Mouse (Mus musculus) forebrain, embryonic 12.5 days (tissue): Measurements from ENCODE around the gene Tor1aip1. TPM values are rescaled to one million over a fixed set of nuclear protein-coding genes. Genes with fewer than 3 reads are reported as not detected.

Source experiments
- ATAC-seq: fragments of 200-750 bp; cut with Nextera tagmentation; 2 replicates; pipeline ENCODE4 v1.8.0; 2017; ENCODE audit warnings: moderate TSS enrichment; ENCODE audit not compliant: low FRiP score
- H3K27ac ChIP-seq: fragments of 300-500 bp; sonication (generic); 2 replicates; pipeline ENCODE4 v1.5.1; 2016; ENCODE audit warnings: mild to moderate bottlenecking
- H3K27me3 ChIP-seq: fragments of 300-500 bp; sonication (generic); 2 replicates; pipeline ENCODE4 v1.6.1; 2016; ENCODE audit warnings: mild to moderate bottlenecking
- H3K36me3 ChIP-seq: fragments of 300-500 bp; sonication (generic); replicated peaks from 2 replicates; pipeline ENCODE4 v1.6.1; 2016; ENCODE audit warnings: mild to moderate bottlenecking
- H3K4me1 ChIP-seq: fragments of 300-500 bp; sonication (generic); 2 replicates; pipeline ENCODE4 v1.6.1; 2016
- H3K4me2 ChIP-seq: fragments of 300-500 bp; sonication (generic); 2 replicates; pipeline ENCODE4 v1.6.1; 2016; ENCODE audit warnings: mild to moderate bottlenecking, moderate library complexity
- H3K4me3 ChIP-seq: fragments of 300-500 bp; sonication (generic); replicated peaks from 2 replicates; pipeline ENCODE4 v1.5.1; 2016; ENCODE audit warnings: mild to moderate bottlenecking
- H3K9ac ChIP-seq: fragments of 300-500 bp; sonication (generic); 2 replicates; pipeline ENCODE4 v1.6.1; 2016; ENCODE audit warnings: mild to moderate bottlenecking
- H3K9me3 ChIP-seq: fragments of 300-500 bp; sonication (generic); 2 replicates; pipeline ENCODE4 v1.6.1; 2016
- whole genome bisulfite sequencing: fragments of 180-500 bp; shearing (Covaris S2); methylation state at CpG from one replicate; pipeline ENCODE4 v1.1.7; 2016; 5-methylcytosine and 5-hydroxymethylcytosine counted together
- polyA plus RNA-seq: library from polyadenylated mRNA; unstranded; fragments of >200 nt; fragmentation: Nextera tagmentation; extraction: Ambion mirVana; gene quantifications from 2 replicates; pipeline ENCODE4 v1.2.1, GENCODE M21; 2016

The Tor1aip1 gene
- polyA plus RNA-seq, 1 experiment from 2014 or later, result 40.6 TPM

GRCm38 (mm10) chr1:156024831-156025503 is 11.3 kb downstream of the Tor1aip1 start:
- Histone ChIP-seq H3K4me3 (no peak overlapping the region), H3K9ac (no peak overlapping the region), H3K27ac (no peak overlapping the region), H3K4me1 (no peaks in the 10 kb centered on the region), H3K36me3 (peaks cover 46% of the 10 kb centered on the region), H3K27me3 (no peaks in the 10 kb centered on the region), H3K4me2 (no peak overlapping the region), H3K9me3 (no peaks in the 10 kb centered on the region)
- no peak for ATAC-seq
- 83% methylated on average over 8 of the region's 8 CpGs for WGBS

GRCm38 (mm10) chr1:156020402-156020801 is 15.9 kb downstream of the Tor1aip1 start:
- H3K4me1 ChIP-seq, result no peaks in the 10 kb centered on the region
- peaks cover 53% of the 10 kb centered on the region for H3K36me3 ChIP-seq
- 91% methylated on average over 1 of the region's 1 CpGs for WGBS

GRCm38 (mm10) chr1:156019800-156020199 is 16.5 kb downstream of the Tor1aip1 start:
- no peak overlapping the region for H3K4me3 ChIP-seq
- H3K4me2 ChIP-seq, result no peak overlapping the region
- peaks cover 54% of the 10 kb centered on the region for H3K36me3 ChIP-seq
- WGBS, result 89% methylated on average over 1 of the region's 1 CpGs
- no peaks in the 10 kb centered on the region for H3K27me3 ChIP-seq
- H3K9me3 ChIP-seq, result no peaks in the 10 kb centered on the region
- no peak overlapping the region for H3K9ac ChIP-seq
- no peak for ATAC-seq
- H3K4me1 ChIP-seq, result no peaks in the 10 kb centered on the region
- H3K27ac ChIP-seq, result no peak overlapping the region

More at GRCm38 (mm10) chr1:156020402-156020801, 15.9 kb downstream of the Tor1aip1 start:
- no peaks in the 10 kb centered on the region for H3K27me3 ChIP-seq
- no peak overlapping the region for H3K4me2 ChIP-seq
- no peak overlapping the region for H3K9ac ChIP-seq
- no peak for ATAC-seq
- no peaks in the 10 kb centered on the region for H3K9me3 ChIP-seq
- H3K27ac ChIP-seq, result no peak overlapping the region
- no peak overlapping the region for H3K4me3 ChIP-seq

- Histone ChIP-seq H3K4me2 (no peak overlapping the region), H3K27me3 (no peaks in the 10 kb centered on the region), H3K36me3 (peaks cover 51% of the 10 kb centered on the region), H3K9me3 (no peaks in the 10 kb centered on the region), H3K4me3 (no peak overlapping the region), H3K27ac (no peak overlapping the region), H3K4me1 (no peaks in the 10 kb centered on the region), H3K9ac (no peak overlapping the region)
- 88% methylated on average over 1 of the region's 1 CpGs for WGBS
- no peak for ATAC-seq
Measured at GRCm38 (mm10) chr1:156009003-156009402, 27.3 kb downstream of the Tor1aip1 start.

GRCm38 (mm10) chr1:156005906-156006305 is 30.4 kb downstream of the Tor1aip1 start:
- H3K9me3 ChIP-seq, result no peaks in the 10 kb centered on the region
- H3K9ac ChIP-seq, result no peak overlapping the region
- no peaks in the 10 kb centered on the region for H3K4me1 ChIP-seq
- no peak for ATAC-seq
- no peak overlapping the region for H3K4me3 ChIP-seq
- no peak overlapping the region for H3K27ac ChIP-seq
- no peak overlapping the region for H3K4me2 ChIP-seq
- H3K36me3 ChIP-seq, result peaks cover 41% of the 10 kb centered on the region
- 91% methylated on average over 11 of the region's 11 CpGs for WGBS
- H3K27me3 ChIP-seq, result no peaks in the 10 kb centered on the region

GRCm38 (mm10) chr1:156003201-156003935 is 32.9 kb downstream of the Tor1aip1 start:
- Histone ChIP-seq H3K9me3 (no peaks in the 10 kb centered on the region), H3K9ac (no peak overlapping the region), H3K36me3 (peaks cover 36% of the 10 kb centered on the region), H3K4me1 (no peaks in the 10 kb centered on the region), H3K4me2 (no peak overlapping the region), H3K4me3 (no peak overlapping the region), H3K27me3 (no peaks in the 10 kb centered on the region), H3K27ac (no peak overlapping the region)
- no peak for ATAC-seq
- 91% methylated on average over 7 of the region's 7 CpGs for WGBS

GRCm38 (mm10) chr1:156002366-156002765 is 33.9 kb downstream of the Tor1aip1 start:
- peaks cover 30% of the 10 kb centered on the region for H3K36me3 ChIP-seq

GRCm38 (mm10) chr1:155995612-155996011 is 40.7 kb downstream of the Tor1aip1 start:
- Histone ChIP-seq H3K27ac (no peak overlapping the region), H3K4me3 (no peak overlapping the region), H3K9me3 (no peaks in the 10 kb centered on the region), H3K9ac (no peak overlapping the region), H3K4me1 (no peaks in the 10 kb centered on the region), H3K27me3 (no peaks in the 10 kb centered on the region), H3K36me3 (no peaks in the 10 kb centered on the region), H3K4me2 (no peak overlapping the region)
- WGBS, result 95% methylated on average over 2 of the region's 2 CpGs
- no peak for ATAC-seq

More at GRCm38 (mm10) chr1:156002366-156002765, 33.9 kb downstream of the Tor1aip1 start:
- no peak overlapping the region for H3K27ac ChIP-seq
- H3K4me1 ChIP-seq, result no peaks in the 10 kb centered on the region
- no peak overlapping the region for H3K4me3 ChIP-seq
- no peak overlapping the region for H3K4me2 ChIP-seq
- H3K9ac ChIP-seq, result no peak overlapping the region
- H3K27me3 ChIP-seq, result no peaks in the 10 kb centered on the region
- 91% methylated on average over 8 of the region's 8 CpGs for WGBS
- no peak for ATAC-seq
- H3K9me3 ChIP-seq, result no peaks in the 10 kb centered on the region

- H3K27ac ChIP-seq, result no peak overlapping the region
- no peaks in the 10 kb centered on the region for H3K36me3 ChIP-seq
- no peaks in the 10 kb centered on the region for H3K27me3 ChIP-seq
- 92% methylated on average over 2 of the region's 2 CpGs for WGBS
- H3K9me3 ChIP-seq, result no peaks in the 10 kb centered on the region
- no peak overlapping the region for H3K4me3 ChIP-seq
- H3K4me2 ChIP-seq, result no peak overlapping the region
- ATAC-seq, result no peak
- peaks cover under 1% of the 10 kb centered on the region; the same call in 1 of the 2 replicates for H3K4me1 ChIP-seq
- no peak overlapping the region for H3K9ac ChIP-seq
Measured at GRCm38 (mm10) chr1:155994524-155994923, 41.8 kb downstream of the Tor1aip1 start.

- no peak overlapping the region for H3K4me2 ChIP-seq
- 66% methylated on average over 11 of the region's 11 CpGs for WGBS
- H3K36me3 ChIP-seq, result no peaks in the 10 kb centered on the region
- H3K27ac ChIP-seq, result no peak overlapping the region
- H3K9ac ChIP-seq, result no peak overlapping the region
- H3K4me1 ChIP-seq, result peaks cover 5% of the 10 kb centered on the region
- H3K9me3 ChIP-seq, result no peaks in the 10 kb centered on the region
- no peak overlapping the region for H3K4me3 ChIP-seq
- H3K27me3 ChIP-seq, result no peaks in the 10 kb centered on the region
- ATAC-seq, result no peak
Measured at GRCm38 (mm10) chr1:155990391-155990790, 45.9 kb downstream of the Tor1aip1 start.

- peaks cover 5% of the 10 kb centered on the region for H3K4me1 ChIP-seq
- H3K9ac ChIP-seq, result no peak overlapping the region
- no peak overlapping the region for H3K27ac ChIP-seq
- H3K4me3 ChIP-seq, result no peak overlapping the region
- ATAC-seq, result no peak
- 3% methylated on average over 2 of the region's 2 CpGs for WGBS
- no peaks in the 10 kb centered on the region for H3K9me3 ChIP-seq
- no peaks in the 10 kb centered on the region for H3K27me3 ChIP-seq
- no peak overlapping the region for H3K4me2 ChIP-seq
- no peaks in the 10 kb centered on the region for H3K36me3 ChIP-seq
Measured at GRCm38 (mm10) chr1:155989387-155989786, 46.9 kb downstream of the Tor1aip1 start.

GRCm38 (mm10) chr1:155987625-155988024 is 48.7 kb downstream of the Tor1aip1 start:
- H3K4me2 ChIP-seq, result no peak overlapping the region
- WGBS, result 87% methylated on average over 2 of the region's 2 CpGs
- no peak overlapping the region for H3K4me3 ChIP-seq
- H3K36me3 ChIP-seq, result no peaks in the 10 kb centered on the region
- H3K4me1 ChIP-seq, result peaks cover 5% of the 10 kb centered on the region
- H3K9ac ChIP-seq, result no peak overlapping the region
- ATAC-seq, result no peak
- no peak overlapping the region for H3K27ac ChIP-seq
- no peaks in the 10 kb centered on the region for H3K27me3 ChIP-seq
- H3K9me3 ChIP-seq, result no peaks in the 10 kb centered on the region

- no peak overlapping the region for H3K4me2 ChIP-seq
- H3K27me3 ChIP-seq, result no peaks in the 10 kb centered on the region
- no peaks in the 10 kb centered on the region for H3K36me3 ChIP-seq
- no peak overlapping the region for H3K27ac ChIP-seq
- no peak for ATAC-seq
- whole genome bisulfite sequencing, result 70% methylated on average over 2 of the region's 2 CpGs
- H3K9ac ChIP-seq, result no peak overlapping the region
- H3K4me1 ChIP-seq, result peaks cover 14% of the 10 kb centered on the region
- H3K4me3 ChIP-seq, result no peak overlapping the region
- H3K9me3 ChIP-seq, result no peaks in the 10 kb centered on the region
Measured at GRCm38 (mm10) chr1:155974931-155975330, 61.3 kb downstream of the Tor1aip1 start.
